Comparison of ENCODE assay signal across 8 mouse cellular contexts in the genomic region with DNA sequence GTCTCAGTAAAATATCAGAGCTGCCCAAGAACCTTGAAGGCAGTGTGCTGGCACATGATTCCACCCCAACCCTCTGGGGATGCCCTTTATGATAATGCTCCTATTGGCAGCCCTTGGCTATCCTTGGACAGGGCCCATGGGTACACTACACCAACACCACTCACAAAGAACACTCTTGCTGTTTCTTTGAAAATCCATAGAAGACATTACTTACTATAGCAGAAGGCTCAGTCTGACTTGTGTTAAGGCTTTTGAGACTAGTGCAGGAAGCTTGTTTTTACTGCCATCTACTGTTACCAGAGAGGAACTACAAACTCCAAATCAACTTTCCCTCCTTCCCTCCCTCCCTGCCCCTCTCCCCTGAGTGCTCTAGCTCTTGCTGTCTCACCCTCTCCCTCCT.
A peak's percentile ranks its signal among the peaks of the same experiment; 100 is the strongest.
DNase-seq lines count a peak whose midpoint lies in the region; ATAC-seq lines count a peak whose summit lies in the region.

No protein-coding gene starts in this region.

- H3K27me3 ChIP-seq in forebrain, embryonic 11.5 days (ENCODE audit: control insufficient read depth, insufficient read depth, low read length), result no peaks in the 10 kb centered on the region
- H3K27me3 ChIP-seq in forebrain, embryonic 10.5 days (ENCODE audit: poor library complexity, severe bottlenecking), result no peaks in the 10 kb centered on the region
- H3K27me3 ChIP-seq in forebrain, embryonic 15.5 days, result no peaks in the 10 kb centered on the region
- H3K27me3 ChIP-seq in limb, embryonic 10.5 days (ENCODE audit: low read depth, poor library complexity, severe bottlenecking), result no peaks in the 10 kb centered on the region

- peak; percentile 79 for ATAC-seq in forebrain, embryonic 11.5 days (replicated peaks; ENCODE audit: low FRiP score)
- peak; percentile 91 for ATAC-seq in forebrain, embryonic 15.5 days (replicated peaks)

- no peak overlapping the region for H3K4me2 ChIP-seq in forebrain, embryonic 11.5 days (ENCODE audit: low read depth, low read length, severe bottlenecking)
- H3K4me2 ChIP-seq in forebrain, embryonic 15.5 days (replicated peaks), result no peak overlapping the region

- DNase-seq in forebrain, embryonic 11.5 days (ENCODE audit: low spot score), result no peak
- DNase-seq in forebrain, embryonic 10.5 days (ENCODE audit: extremely low spot score, low spot score), result no peak
- DNase-seq in 3134 (ENCODE audit: extremely low read depth, insufficient read length, low spot score), result peak; percentile 17
- peak; percentile 3 for DNase-seq in c-Kit-positive CD71-positive TER-119-positive erythroid progenitor cells, embryonic 14.5 days (ENCODE audit: low spot score)
- peak; percentile 30 for DNase-seq in limb, embryonic 10.5 days (ENCODE audit: low spot score)
- peak; percentile 11 for DNase-seq in skeletal muscle tissue, adult 2 months (ENCODE audit: low read depth, low spot score)
- DNase-seq in thymus, postnatal 4 days, result no peak

- no peaks in the 10 kb centered on the region for H3K4me1 ChIP-seq in forebrain, embryonic 11.5 days (replicated peaks; ENCODE audit: control insufficient read depth, insufficient read depth, low read length)
- H3K4me1 ChIP-seq in forebrain, embryonic 10.5 days, result 0 out of 2 replicates have a peak, but pooled peaks cover 2% of the 10 kb centered on the region
- H3K4me1 ChIP-seq in forebrain, embryonic 15.5 days, result no peaks in the 10 kb centered on the region; the same call in 1 of the 2 replicates
- peaks cover 5% of the 10 kb centered on the region; the same call in 1 of the 2 replicates for H3K4me1 ChIP-seq in limb, embryonic 10.5 days

- H3K9ac ChIP-seq in forebrain, embryonic 11.5 days (ENCODE audit: low read length), result no peak overlapping the region
- H3K9ac ChIP-seq in forebrain, embryonic 15.5 days (replicated peaks), result no peak overlapping the region

- H3K36me3 ChIP-seq in forebrain, embryonic 11.5 days (ENCODE audit: control insufficient read depth, insufficient read depth, low read length), result no peaks in the 10 kb centered on the region
- no peaks in the 10 kb centered on the region for H3K36me3 ChIP-seq in forebrain, embryonic 10.5 days (replicated peaks)
- no peaks in the 10 kb centered on the region for H3K36me3 ChIP-seq in forebrain, embryonic 15.5 days
- no peaks in the 10 kb centered on the region for H3K36me3 ChIP-seq in limb, embryonic 10.5 days

- H3K4me3 ChIP-seq in forebrain, embryonic 11.5 days (ENCODE audit: low read depth, low read length), result no peak overlapping the region
- H3K4me3 ChIP-seq in forebrain, embryonic 10.5 days, result no peak overlapping the region
- H3K4me3 ChIP-seq in forebrain, embryonic 15.5 days, result no peak overlapping the region
- no peak overlapping the region for H3K4me3 ChIP-seq in limb, embryonic 10.5 days

- no peak overlapping the region for H3K27ac ChIP-seq in forebrain, embryonic 11.5 days (ENCODE audit: low read depth, low read length)
- no peak overlapping the region for H3K27ac ChIP-seq in forebrain, embryonic 10.5 days
- peak overlapping the region; percentile 43; the same call in 1 of the 2 replicates for H3K27ac ChIP-seq in forebrain, embryonic 15.5 days (replicated peaks)
- H3K27ac ChIP-seq in limb, embryonic 10.5 days, result no peak overlapping the region

- H3K9me3 ChIP-seq in forebrain, embryonic 11.5 days (ENCODE audit: control insufficient read depth, low read length), result no peaks in the 10 kb centered on the region
- no peaks in the 10 kb centered on the region; the same call in 1 of the 2 replicates for H3K9me3 ChIP-seq in forebrain, embryonic 10.5 days
- H3K9me3 ChIP-seq in forebrain, embryonic 15.5 days, result no peaks in the 10 kb centered on the region
- H3K9me3 ChIP-seq in limb, embryonic 10.5 days (replicated peaks), result no peaks in the 10 kb centered on the region

Comparison
In these comparisons a context has a peak if more than half of its experiments do, and no peak if none do; other contexts are left out.
1. DNase-seq: peak in 3134 (single experiment), c-Kit-positive CD71-positive TER-119-positive erythroid progenitor cells, embryonic 14.5 days (single experiment), limb, embryonic 10.5 days (single experiment) and skeletal muscle tissue, adult 2 months (single experiment); none in forebrain, embryonic 11.5 days (single experiment), forebrain, embryonic 10.5 days (single experiment) and thymus, postnatal 4 days (single experiment).